Mouse (Mus musculus) forebrain, postnatal 0 days (tissue): Measurements from ENCODE around the gene Gm960. TPM values are rescaled to one million over a fixed set of nuclear protein-coding genes. Genes with fewer than 3 reads are reported as not detected.

ENCODE experiments used
- ATAC-seq: fragments of 200-750 bp; cut with Nextera tagmentation; 2 replicates; pipeline ENCODE4 v1.8.0; 2017; ENCODE audit warnings: mild to moderate bottlenecking, moderate library complexity
- DNase-seq: peaks from one replicate; pipeline ENCODE4 v3.0.0-alpha.2; 2015
- H3K27ac ChIP-seq: fragments of 300-500 bp; sonication (generic); 2 replicates; pipeline ENCODE4 v1.5.1; 2014; ENCODE audit warnings: low read depth, mild to moderate bottlenecking, antibody characterized with exemption, low read length, moderate library complexity, mixed read lengths
- H3K27me3 ChIP-seq: fragments of 300-500 bp; sonication (generic); 2 replicates; pipeline ENCODE4 v1.6.1; 2014; ENCODE audit warnings: mild to moderate bottlenecking, low read length, mixed read lengths; ENCODE audit not compliant: insufficient read depth
- H3K36me3 ChIP-seq: fragments of 300-500 bp; sonication (generic); 2 replicates; pipeline ENCODE4 v1.6.1; 2014; ENCODE audit warnings: mild to moderate bottlenecking, moderate library complexity; ENCODE audit not compliant: insufficient read depth
- H3K4me1 ChIP-seq: fragments of 300-500 bp; sonication (generic); 2 replicates; pipeline ENCODE4 v1.6.1; 2014; ENCODE audit warnings: antibody characterized with exemption; ENCODE audit not compliant: insufficient read depth
- H3K4me2 ChIP-seq: fragments of 300-500 bp; sonication (generic); 2 replicates; pipeline ENCODE4 v1.6.1; 2014; ENCODE audit warnings: low read depth, mild to moderate bottlenecking, moderate library complexity
- H3K4me3 ChIP-seq: fragments of 300-500 bp; sonication (generic); 2 replicates; pipeline ENCODE4 v1.5.1; 2014; ENCODE audit warnings: low read depth, low read length, mixed read lengths
- H3K9ac ChIP-seq: fragments of 300-500 bp; sonication (generic); 2 replicates; pipeline ENCODE4 v1.6.1; 2014; ENCODE audit warnings: mild to moderate bottlenecking
- H3K9me3 ChIP-seq: fragments of 300-500 bp; sonication (generic); 2 replicates; pipeline ENCODE4 v1.6.1; 2016; ENCODE audit warnings: low read length
- CTCF ChIP-seq: sonication (generic); IDR thresholded peaks from 2 replicates; pipeline ENCODE4 v1.5.1; 2016; ENCODE audit warnings: antibody characterized with exemption, control low read depth, low read depth
- WGBS: fragments of 180-500 bp; shearing (Covaris S2); extraction: QIAGEN DNeasy Blood & Tissue Kit; methylation state at CpG from one replicate; pipeline ENCODE4 v1.1.7; 2014; 5-methylcytosine and 5-hydroxymethylcytosine counted together
- microRNA-seq, 2 experiments: library from miRNA; unstranded; fragments of <30 nt; microRNA quantifications; one replicate each; pipeline ENCODE4; 2016
- polyA plus RNA-seq: library from polyadenylated mRNA; unstranded; fragments of >200 nt; fragmentation: Nextera tagmentation; extraction: Ambion mirVana; gene quantifications from 2 replicates; pipeline ENCODE4 v1.2.1, GENCODE M21; 2015
- total RNA-seq: library from RNA; depleted of rRNA; stranded (reverse); fragments of >200 nt; gene quantifications from 2 replicates; pipeline ENCODE4 v1.2.3, GENCODE M21; 2014; rRNA removed

Gene Gm960
- total and polyA plus RNA-seq, 2 experiments from 2014 or later, result 4.5 to 7.3 TPM

DNA sequence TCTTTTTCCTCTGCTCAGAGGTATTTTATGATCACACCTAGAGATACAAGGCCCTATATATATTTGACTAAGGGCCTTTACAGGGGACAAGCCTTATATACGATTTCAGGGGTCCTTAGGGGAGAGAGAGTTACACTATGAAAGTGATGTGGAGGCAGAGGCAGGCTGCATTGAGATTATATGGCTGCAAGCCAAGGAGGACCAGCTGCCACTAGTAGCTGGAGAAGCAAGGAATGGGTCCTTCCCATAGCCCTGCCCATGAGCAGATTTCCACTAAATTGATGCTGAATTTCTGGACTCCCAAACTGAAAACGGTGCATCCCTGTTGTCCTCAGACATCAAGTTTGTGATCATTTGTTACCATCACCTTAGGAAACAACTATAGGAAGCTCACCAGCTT is 114.6 kb downstream of the Gm960 start:
- no peaks in the 10 kb centered on the region for H3K27me3 ChIP-seq
- no peaks in the 10 kb centered on the region for H3K9me3 ChIP-seq
- ATAC-seq, result no peak
- no peak overlapping the region for H3K4me2 ChIP-seq
- no peak overlapping the region for H3K27ac ChIP-seq
- no peak overlapping the region for H3K9ac ChIP-seq
- H3K4me3 ChIP-seq, result no peak overlapping the region
- H3K4me1 ChIP-seq, result no peaks in the 10 kb centered on the region
- 56% methylated on average over 2 of the region's 2 CpGs for whole genome bisulfite sequencing
- no peak for DNase-seq
- H3K36me3 ChIP-seq, result no peaks in the 10 kb centered on the region
- TF ChIP-seq CTCF, result no peak

DNA sequence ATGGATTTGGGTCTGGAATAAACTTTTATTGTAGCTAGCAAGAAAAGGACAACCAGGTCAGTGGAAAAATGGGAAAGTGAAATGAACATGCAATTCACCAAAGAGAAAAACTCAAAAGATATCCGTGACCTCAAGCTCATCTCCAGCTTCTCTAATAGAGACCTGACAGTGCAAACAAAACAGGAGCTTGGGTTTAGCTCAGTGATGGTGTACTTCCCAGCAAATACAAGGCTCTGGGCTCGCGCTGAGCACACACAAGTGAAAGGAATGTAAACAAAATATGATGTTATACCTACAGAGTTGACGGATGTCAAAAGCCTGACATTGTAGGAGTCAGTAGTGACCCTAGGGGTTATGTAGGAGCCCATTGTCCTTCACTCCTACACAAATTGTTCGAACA is 119.2 kb downstream of the Gm960 start:
- DNase-seq, result no peak
- TF ChIP-seq CTCF, result no peak
- H3K36me3 ChIP-seq, result no peaks in the 10 kb centered on the region

DNA sequence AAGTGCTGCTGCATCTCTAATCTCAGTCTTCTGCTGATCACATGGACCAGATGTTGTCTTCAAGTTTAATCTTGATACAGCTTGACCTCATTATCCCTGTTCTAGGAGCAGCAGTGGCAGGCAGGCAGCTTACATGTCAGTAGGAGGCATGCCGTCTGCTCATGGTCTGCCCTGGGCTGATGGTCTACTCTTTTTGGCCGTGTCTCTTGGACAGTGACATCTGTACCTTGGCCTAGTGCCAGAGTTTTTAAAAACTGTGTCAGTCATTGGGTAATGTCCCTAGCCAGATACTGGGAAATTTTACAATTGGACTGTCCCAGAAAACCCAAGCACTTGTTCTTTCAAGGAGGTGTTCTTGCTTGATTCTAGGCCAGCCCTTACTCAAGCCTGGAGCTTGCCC is 119.7 kb downstream of the Gm960 start:
- Histone ChIP-seq H3K9ac (no peak overlapping the region), H3K9me3 (no peaks in the 10 kb centered on the region), H3K27ac (no peak overlapping the region), H3K4me2 (no peak overlapping the region), H3K36me3 (no peaks in the 10 kb centered on the region), H3K27me3 (no peaks in the 10 kb centered on the region), H3K4me3 (no peak overlapping the region), H3K4me1 (no peaks in the 10 kb centered on the region)
- DNase-seq, result no peak
- no peak for TF ChIP-seq CTCF
- WGBS, result 73% methylated on average over 2 of the region's 2 CpGs
- no peak for ATAC-seq

More for the DNA sequence above, 119.2 kb downstream of the Gm960 start:
- Histone ChIP-seq H3K27me3 (no peaks in the 10 kb centered on the region), H3K9me3 (no peaks in the 10 kb centered on the region), H3K4me3 (no peak overlapping the region), H3K4me1 (no peaks in the 10 kb centered on the region), H3K27ac (no peak overlapping the region), H3K4me2 (no peak overlapping the region), H3K9ac (no peak overlapping the region)
- WGBS, result 89% methylated on average over 5 of the region's 5 CpGs
- no peak for ATAC-seq

Small RNAs within 50 kb of the gene (microRNA-seq; reads per million reads assigned to microRNA genes)
- gene Mir6986, result 0.39 to 0.85 reads per million in 2 experiments

Other genes starting within 250 kb of the Gm960 start
- gene Syt12, start 221.2 kb downstream of the Gm960 start, total RNA-seq, result 8.2 and 13.0 TPM in 2 replicates
- 2.9 and 3.3 TPM in 2 replicates for gene Syt12, start 221.2 kb downstream of the Gm960 start, polyA plus RNA-seq
- not detected in 2 replicates for gene 2010003K11Rik, start 200.1 kb downstream of the Gm960 start, total RNA-seq
- 0.13 TPM in 1 of 2 replicates, not detected in the other for gene 2010003K11Rik, start 200.1 kb downstream of the Gm960 start, polyA plus RNA-seq
- 35.9 and 40.7 TPM in 2 replicates for gene Pcx, start 188.2 kb downstream of the Gm960 start, total RNA-seq
- 28.9 and 34.5 TPM in 2 replicates for gene Pcx, start 188.2 kb downstream of the Gm960 start, polyA plus RNA-seq
- gene Lrfn4, start 83.0 kb downstream of the Gm960 start, total RNA-seq, result 112 and 127 TPM in 2 replicates
- 17.1 and 17.2 TPM in 2 replicates for gene Lrfn4, start 83.0 kb downstream of the Gm960 start, polyA plus RNA-seq
- 51.9 and 65.1 TPM in 2 replicates for gene Rce1, start 73.0 kb downstream of the Gm960 start, total RNA-seq
- 47.5 and 52.4 TPM in 2 replicates for gene Rce1, start 73.0 kb downstream of the Gm960 start, polyA plus RNA-seq
- 169 and 196 TPM in 2 replicates for gene Sptbn2, start 12.5 kb upstream of the Gm960 start, total RNA-seq
- gene Sptbn2, start 12.5 kb upstream of the Gm960 start, polyA plus RNA-seq, result 24.3 and 25.4 TPM in 2 replicates
- gene Rbm4b, start 57.8 kb upstream of the Gm960 start, total RNA-seq, result 84.8 and 90.6 TPM in 2 replicates
- gene Rbm4b, start 57.8 kb upstream of the Gm960 start, polyA plus RNA-seq, result 79.8 and 88.7 TPM in 2 replicates
- gene Rbm4, start 95.2 kb upstream of the Gm960 start, total RNA-seq, result 106 and 145 TPM in 2 replicates
- gene Rbm4, start 95.2 kb upstream of the Gm960 start, polyA plus RNA-seq, result 45.0 and 56.9 TPM in 2 replicates
- gene Gm21992, start 112.9 kb upstream of the Gm960 start, total RNA-seq, result 15.0 and 18.2 TPM in 2 replicates
- 16.5 and 20.4 TPM in 2 replicates for gene Gm21992, start 112.9 kb upstream of the Gm960 start, polyA plus RNA-seq
- gene Rbm14, start 113.0 kb upstream of the Gm960 start, total RNA-seq, result 29.2 and 30.9 TPM in 2 replicates
- 45.9 and 46.6 TPM in 2 replicates for gene Rbm14, start 113.0 kb upstream of the Gm960 start, polyA plus RNA-seq
- gene Ccs, start 140.7 kb upstream of the Gm960 start, total RNA-seq, result 27.3 and 35.4 TPM in 2 replicates
- gene Ccs, start 140.7 kb upstream of the Gm960 start, polyA plus RNA-seq, result 41.7 and 44.3 TPM in 2 replicates
- gene Ccdc87, start 140.7 kb upstream of the Gm960 start, total RNA-seq, result 0.92 and 1.1 TPM in 2 replicates
- gene Ccdc87, start 140.7 kb upstream of the Gm960 start, polyA plus RNA-seq, result 0.80 and 1.2 TPM in 2 replicates
- gene Ctsf, start 156.5 kb upstream of the Gm960 start, total RNA-seq, result 81.0 and 117 TPM in 2 replicates
- gene Ctsf, start 156.5 kb upstream of the Gm960 start, polyA plus RNA-seq, result 74.7 and 79.4 TPM in 2 replicates
- 2.6 and 5.1 TPM in 2 replicates for gene Actn3, start 179.2 kb upstream of the Gm960 start, total RNA-seq
- 1.8 and 2.2 TPM in 2 replicates for gene Actn3, start 179.2 kb upstream of the Gm960 start, polyA plus RNA-seq
- 22.2 and 24.1 TPM in 2 replicates for gene Zdhhc24, start 180.0 kb upstream of the Gm960 start, total RNA-seq
- 9.1 and 15.2 TPM in 2 replicates for gene Zdhhc24, start 180.0 kb upstream of the Gm960 start, polyA plus RNA-seq
- gene Bbs1, start 208.0 kb upstream of the Gm960 start, total RNA-seq, result 21.7 and 37.7 TPM in 2 replicates
- gene Bbs1, start 208.0 kb upstream of the Gm960 start, polyA plus RNA-seq, result 5.4 and 7.4 TPM in 2 replicates
- 67.4 and 84.2 TPM in 2 replicates for gene Dpp3, start 229.6 kb upstream of the Gm960 start, total RNA-seq
- gene Dpp3, start 229.6 kb upstream of the Gm960 start, polyA plus RNA-seq, result 75.2 and 76.8 TPM in 2 replicates
- 11.5 and 13.2 TPM in 2 replicates for gene Peli3, start 244.5 kb upstream of the Gm960 start, total RNA-seq
- gene Peli3, start 244.5 kb upstream of the Gm960 start, polyA plus RNA-seq, result 7.7 and 10.9 TPM in 2 replicates